Mouse (Mus musculus): ENCODE measurements at regions not wholly inside any gene's neighbourhood (a gene's known extent, or its start where the extent isn't known, plus 50 kb on each side); places are given as distances from the start of the nearest gene placed in this dataset.
A peak's percentile ranks its signal among the peaks of the same experiment; 100 is the strongest.

DNA sequence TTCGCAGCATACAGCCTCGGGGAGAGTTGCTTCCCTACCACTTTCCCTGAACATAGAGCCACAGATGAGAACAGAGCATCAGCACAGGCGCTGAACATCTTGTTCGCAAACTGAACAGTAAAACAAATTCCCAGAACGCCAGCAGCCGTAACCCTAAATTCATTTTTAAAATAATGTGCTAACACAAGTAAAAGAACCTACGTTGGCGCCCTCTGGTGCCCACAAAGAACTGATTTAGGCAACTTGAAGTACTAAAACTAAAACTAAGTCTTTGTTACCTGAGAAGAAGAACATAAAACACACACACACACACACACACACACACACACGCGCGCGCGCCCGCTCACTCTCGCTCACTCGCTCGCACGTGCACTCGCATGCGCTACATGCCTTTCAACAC, 159.2 kb upstream of the Rnf32 start:
- in situ Hi-C loops (cut with MboI; ENCODE audit: low pct_ligation_motif_present, low pct_unique_long_range_greater_than_20kb, low sequenced_read_pairs), result loop anchor here (25.0 kb wide), 1 partner anchor 574 kb away; the partner anchor contains the start of gene Shh
- DNase-seq (ENCODE audit: extremely low read depth), result peak; percentile 23
- TF ChIP-seq SMC3 (IDR thresholded peaks at IDR 0.05; ENCODE audit: low read depth, low read length) (peak; percentile 49), BHLHE40 (IDR thresholded peaks at IDR 0.05; ENCODE audit: low read depth, low read length) (no peak), RAD21 (IDR thresholded peaks at IDR 0.05; ENCODE audit: low read depth, low read length) (peak; percentile 36), MYC (IDR thresholded peaks at IDR 0.05; ENCODE audit: low read depth, low read length) (no peak), ELF1 (IDR thresholded peaks at IDR 0.05; ENCODE audit: low read depth, low read length) (no peak), ZMIZ1 (IDR thresholded peaks at IDR 0.05; ENCODE audit: low read depth, low read length) (no peak), ZKSCAN1 (IDR thresholded peaks at IDR 0.05; ENCODE audit: borderline replicate concordance, low read depth, low read length) (no peak), CTCF (conservative IDR thresholded peaks at IDR 0.05 in 1 of 2, IDR thresholded peaks at IDR 0.05 in 1 of 2; ENCODE audit: low read depth in 2 of 2, low read length in 2 of 2) (peak in 1 of 2 experiments; percentile 53; a peak in 2 of 4 replicates), NRF1 (IDR thresholded peaks at IDR 0.05; ENCODE audit: low read depth, low read length) (no peak)

DNA sequence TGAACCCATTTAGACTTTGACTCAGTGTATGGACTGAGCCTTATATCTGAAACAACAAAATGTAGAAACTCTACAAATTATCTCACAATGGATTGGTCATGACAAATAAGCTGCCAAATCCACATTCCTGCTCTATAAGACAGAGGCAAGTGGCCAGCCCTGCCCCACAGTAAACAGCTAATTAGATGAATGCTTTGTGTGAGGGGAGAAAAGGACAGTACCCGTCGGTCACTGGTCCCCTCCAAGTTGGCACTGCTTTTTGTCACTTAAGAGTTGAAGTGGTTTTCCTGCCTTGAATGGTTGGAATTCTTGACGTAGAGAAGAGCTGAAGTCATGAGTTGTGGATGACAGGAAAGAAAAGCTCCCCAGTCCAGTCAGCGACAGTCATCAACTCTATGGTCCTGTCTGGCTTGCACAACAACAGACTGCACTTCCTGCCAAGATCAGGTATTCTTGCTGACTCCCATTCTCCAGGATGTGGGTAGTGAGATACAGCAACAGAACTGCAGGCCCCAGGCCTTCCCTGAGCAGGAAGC, 162.3 kb upstream of the Rnf32 start:
- Histone ChIP-seq H3K27ac (ENCODE audit: insufficient read depth, low read depth) (no peak overlapping the region), H3K4me1 (ENCODE audit: control insufficient read depth in 1 of 2, insufficient read depth in 2 of 2) (no peaks in the 10 kb centered on the region), H3K79me2 (replicated peaks; ENCODE audit: control insufficient read depth, extremely low read depth, insufficient read depth, poor library complexity, severe bottlenecking) (no peaks in the 10 kb centered on the region), H3K9me3 (replicated peaks; ENCODE audit: low read length) (no peaks in the 10 kb centered on the region), H3K4me2 (ENCODE audit: insufficient read depth, low read depth, poor library complexity, severe bottlenecking) (no peak overlapping the region), H3K36me3 (replicated peaks in 1 of 2; ENCODE audit: control insufficient read depth in 1 of 2, insufficient read depth in 1 of 2, low read length in 1 of 2) (no peaks in the 10 kb centered on the region), H3K9ac (ENCODE audit: insufficient read depth, low read depth) (no peak overlapping the region), H3K4me3 (replicated peaks in 1 of 3; ENCODE audit: low read depth in 2 of 3, low read length in 2 of 3, poor library complexity in 1 of 3) (no peak overlapping the region), H3K27me3 (replicated peaks) (no peaks in the 10 kb centered on the region)
- dilution Hi-C loops (cut with MboI; ENCODE audit: extremely low pct_ligation_motif_present, extremely low pct_unique_long_range_greater_than_20kb, low sequenced_read_pairs) (no loop called here), in situ Hi-C loops (cut with MboI; ENCODE audit: low pct_ligation_motif_present, low pct_unique_long_range_greater_than_20kb, low sequenced_read_pairs) (loop anchor here (25.0 kb wide), 1 partner anchor 571 kb away; the partner anchor contains the start of gene Shh)
- no peak for DNase-seq (ENCODE audit: extremely low read depth)
- no peak for TF ChIP-seq POLR2A (IDR thresholded peaks at IDR 0.05; ENCODE audit: low read depth, low read length)
- no peak for TF ChIP-seq NRF1 (IDR thresholded peaks at IDR 0.05; ENCODE audit: low read depth, low read length)
- TF ChIP-seq ELF1 (IDR thresholded peaks at IDR 0.05; ENCODE audit: low read depth, low read length), result no peak
- no peak for TF ChIP-seq ETS1 (conservative IDR thresholded peaks at IDR 0.05; ENCODE audit: low read depth, low read length)
- TF ChIP-seq TCF12 (IDR thresholded peaks at IDR 0.05; ENCODE audit: low read depth, low read length), result no peak
- no peak for TF ChIP-seq MXI1 (IDR thresholded peaks at IDR 0.05; ENCODE audit: low read depth, low read length)
- no peak for TF ChIP-seq MAX (IDR thresholded peaks at IDR 0.05; ENCODE audit: low read length)
- TF ChIP-seq IRF4 (IDR thresholded peaks at IDR 0.05; ENCODE audit: low read depth, low read length), result no peak
- no peak for TF ChIP-seq NELFE (IDR thresholded peaks at IDR 0.05; ENCODE audit: low read depth, low read length)
- TF ChIP-seq USF1 (IDR thresholded peaks at IDR 0.05; ENCODE audit: low read depth, low read length), result no peak
- no peak for TF ChIP-seq RCOR1 (conservative IDR thresholded peaks at IDR 0.05; ENCODE audit: low read depth, low read length)
- no peak for TF ChIP-seq UBTF (IDR thresholded peaks at IDR 0.05; ENCODE audit: low read depth, low read length)
- no peak for TF ChIP-seq MAFK (IDR thresholded peaks at IDR 0.05; ENCODE audit: insufficient replicate concordance, low read length)

More for the DNA sequence above, 159.2 kb upstream of the Rnf32 start:
- no peaks in the 10 kb centered on the region for H3K79me2 ChIP-seq (replicated peaks; ENCODE audit: control insufficient read depth, extremely low read depth, insufficient read depth, poor library complexity, severe bottlenecking)
- H3K4me2 ChIP-seq (ENCODE audit: insufficient read depth, low read depth, poor library complexity, severe bottlenecking), result no peak overlapping the region
- H3K9ac ChIP-seq (ENCODE audit: insufficient read depth, low read depth), result no peak overlapping the region
- H3K27me3 ChIP-seq (replicated peaks), result no peaks in the 10 kb centered on the region
- H3K36me3 ChIP-seq (replicated peaks in 1 of 2; ENCODE audit: control insufficient read depth in 1 of 2, insufficient read depth in 1 of 2, low read length in 1 of 2), result no peaks in the 10 kb centered on the region
- no peak overlapping the region for H3K4me3 ChIP-seq (replicated peaks in 1 of 3; ENCODE audit: low read depth in 2 of 3, low read length in 2 of 3, poor library complexity in 1 of 3)
- no peaks in the 10 kb centered on the region for H3K4me1 ChIP-seq (ENCODE audit: control insufficient read depth in 1 of 2, insufficient read depth in 2 of 2)
- no peaks in the 10 kb centered on the region for H3K9me3 ChIP-seq (replicated peaks; ENCODE audit: low read length)
- no peak overlapping the region for H3K27ac ChIP-seq (ENCODE audit: insufficient read depth, low read depth)
- dilution Hi-C loops (cut with MboI; ENCODE audit: extremely low pct_ligation_motif_present, extremely low pct_unique_long_range_greater_than_20kb, low sequenced_read_pairs), result no loop called here
